Mouse (Mus musculus) stomach, postnatal 0 days (tissue): ENCODE measurements at regions not wholly inside any gene's neighbourhood (a gene's known extent, or its start where the extent isn't known, plus 50 kb on each side); places are given as distances from the start of the nearest gene placed in this dataset.

Source experiments
- ATAC-seq: fragments of 200-750 bp; cut with Nextera tagmentation; 2 replicates; pipeline ENCODE4 v1.8.0; 2017; ENCODE audit not compliant: low FRiP score, low TSS enrichment
- DNase-seq: peaks from one replicate; pipeline ENCODE4 v3.0.0-alpha.2; 2016; ENCODE audit warnings: low spot score
- H3K27ac ChIP-seq: fragments of 300-500 bp; sonication (generic); replicated peaks from 2 replicates; pipeline ENCODE4 v1.5.1; 2014; ENCODE audit warnings: mild to moderate bottlenecking, control low read depth
- H3K27me3 ChIP-seq: fragments of 300-500 bp; sonication (generic); 2 replicates; pipeline ENCODE4 v1.6.1; 2014; ENCODE audit warnings: low read length; ENCODE audit not compliant: control insufficient read depth, insufficient read depth
- H3K36me3 ChIP-seq: fragments of 300-500 bp; sonication (generic); 2 replicates; pipeline ENCODE4 v1.6.1; 2014; ENCODE audit warnings: low read length, mixed read lengths; ENCODE audit not compliant: control insufficient read depth, insufficient read depth
- H3K4me1 ChIP-seq: fragments of 300-500 bp; sonication (generic); replicated peaks from 2 replicates; pipeline ENCODE4 v1.6.1; 2014; ENCODE audit warnings: antibody characterized with exemption; ENCODE audit not compliant: control insufficient read depth, insufficient read depth
- H3K4me2 ChIP-seq: fragments of 300-500 bp; sonication (generic); replicated peaks from 2 replicates; pipeline ENCODE4 v1.6.1; 2014; ENCODE audit warnings: low read depth, mild to moderate bottlenecking, control low read depth, moderate library complexity
- H3K4me3 ChIP-seq: fragments of 300-500 bp; sonication (generic); 2 replicates; pipeline ENCODE4 v1.5.1; 2014; ENCODE audit warnings: low read depth, low read length, control low read depth
- H3K9ac ChIP-seq: fragments of 300-500 bp; sonication (generic); 2 replicates; pipeline ENCODE4 v1.6.1; 2014; ENCODE audit warnings: mild to moderate bottlenecking, low read length, control low read depth, mixed read lengths
- H3K9me3 ChIP-seq: fragments of 300-500 bp; sonication (generic); 2 replicates; pipeline ENCODE4 v1.6.1; 2016; ENCODE audit warnings: low read length; ENCODE audit not compliant: control insufficient read depth
- CTCF ChIP-seq: IDR thresholded peaks from 2 replicates; pipeline ENCODE4 v1.5.1; 2016; ENCODE audit warnings: antibody characterized with exemption, low read depth, mild to moderate bottlenecking, moderate library complexity
- EP300 ChIP-seq: optimal IDR thresholded peaks from 2 replicates; pipeline ENCODE3; 2016; ENCODE audit warnings: antibody characterized with exemption
- WGBS: fragments of 180-500 bp; shearing (Covaris S2); extraction: QIAGEN DNeasy Blood & Tissue Kit; methylation state at CpG from one replicate; pipeline ENCODE4 v1.1.7; 2014; 5-methylcytosine and 5-hydroxymethylcytosine counted together

DNA sequence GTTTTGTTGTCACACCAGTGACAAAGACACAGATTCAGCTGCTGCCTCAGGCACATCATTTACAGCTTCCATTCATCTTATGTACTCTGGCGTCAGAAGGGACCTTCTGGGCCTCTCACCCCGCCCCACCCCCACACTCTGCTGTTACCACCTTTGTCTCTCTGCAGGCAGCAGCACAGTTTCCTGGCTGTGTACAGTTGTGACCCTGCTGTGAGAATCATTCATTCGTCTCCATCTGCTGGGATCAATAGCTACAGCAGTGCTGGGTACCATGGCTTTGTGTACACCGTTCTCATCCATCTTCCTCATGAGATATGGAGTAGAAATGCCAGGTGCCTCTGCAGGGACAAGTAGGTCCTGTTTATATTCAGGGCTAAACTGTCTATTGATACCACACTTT lies 254.0 kb downstream of the Zfp704 start:
- Histone ChIP-seq H3K27me3 (no peaks in the 10 kb centered on the region), H3K4me2 (no peak overlapping the region), H3K4me1 (no peaks in the 10 kb centered on the region), H3K36me3 (no peaks in the 10 kb centered on the region), H3K4me3 (no peak overlapping the region), H3K9ac (no peak overlapping the region), H3K27ac (no peak overlapping the region), H3K9me3 (no peaks in the 10 kb centered on the region)
- no peak for TF ChIP-seq EP300
- TF ChIP-seq CTCF, result no peak
- 61% methylated on average over 4 of the region's 4 CpGs for WGBS
- no peak for DNase-seq
- ATAC-seq, result no peak

DNA sequence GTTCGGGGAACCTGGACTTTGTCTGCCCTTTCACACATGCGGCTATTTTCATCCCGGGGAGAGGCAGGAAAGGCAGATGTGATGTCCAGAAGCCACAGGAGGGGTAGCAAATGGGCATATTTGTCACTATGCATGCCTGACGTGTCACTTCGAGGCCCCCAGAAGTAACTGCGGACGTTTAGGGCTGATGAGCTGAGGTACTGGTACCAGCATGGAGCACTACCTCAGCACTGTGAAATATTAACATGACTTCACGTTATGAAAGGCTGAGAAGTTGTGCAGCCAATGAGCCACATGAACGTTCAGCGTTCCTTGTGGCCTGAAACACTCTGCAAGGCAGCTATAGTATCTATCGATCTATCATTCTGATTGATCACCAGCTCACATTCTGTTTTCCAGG lies 255.1 kb downstream of the Zfp704 start:
- Histone ChIP-seq H3K4me2 (no peak overlapping the region), H3K27ac (no peak overlapping the region), H3K9me3 (no peaks in the 10 kb centered on the region), H3K4me1 (no peaks in the 10 kb centered on the region), H3K27me3 (no peaks in the 10 kb centered on the region), H3K4me3 (no peak overlapping the region), H3K36me3 (no peaks in the 10 kb centered on the region), H3K9ac (no peak overlapping the region)
- DNase-seq (no peak), ATAC-seq (no peak)
- TF ChIP-seq CTCF, result no peak
- no peak for TF ChIP-seq EP300
- WGBS, result 71% methylated on average over 11 of the region's 11 CpGs

DNA sequence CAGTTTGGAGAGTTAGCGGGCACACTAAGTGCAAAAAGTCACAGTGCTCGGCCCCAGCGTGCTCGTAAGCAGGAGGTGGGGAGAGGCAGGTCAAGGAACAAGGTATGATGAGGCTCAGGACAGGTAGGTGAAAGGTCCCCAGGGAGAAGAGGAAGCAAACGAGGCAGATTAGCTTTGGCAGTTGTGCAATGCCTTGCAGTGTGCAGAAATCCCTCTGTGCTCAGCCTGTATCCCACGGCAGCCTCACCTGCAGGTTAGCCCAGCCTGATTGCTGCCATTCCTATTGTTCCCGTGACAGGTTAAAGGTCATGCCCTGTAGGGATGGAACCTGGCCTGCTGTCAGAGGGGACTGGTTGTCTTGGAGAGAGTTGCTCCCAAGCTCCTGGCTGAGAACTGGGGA lies 257.6 kb downstream of the Zfp704 start:
- ATAC-seq, result peak; percentile 40; the same call in 1 of the 2 replicates
- Histone ChIP-seq H3K27me3 (no peaks in the 10 kb centered on the region), H3K9me3 (no peaks in the 10 kb centered on the region), H3K27ac (no peak overlapping the region), H3K36me3 (no peaks in the 10 kb centered on the region), H3K4me2 (no peak overlapping the region), H3K4me3 (no peak overlapping the region), H3K4me1 (peaks cover 5% of the 10 kb centered on the region), H3K9ac (no peak overlapping the region)
- WGBS, result 58% methylated on average over 7 of the region's 7 CpGs
- TF ChIP-seq CTCF (no peak), EP300 (no peak)
- DNase-seq, result no peak

DNA sequence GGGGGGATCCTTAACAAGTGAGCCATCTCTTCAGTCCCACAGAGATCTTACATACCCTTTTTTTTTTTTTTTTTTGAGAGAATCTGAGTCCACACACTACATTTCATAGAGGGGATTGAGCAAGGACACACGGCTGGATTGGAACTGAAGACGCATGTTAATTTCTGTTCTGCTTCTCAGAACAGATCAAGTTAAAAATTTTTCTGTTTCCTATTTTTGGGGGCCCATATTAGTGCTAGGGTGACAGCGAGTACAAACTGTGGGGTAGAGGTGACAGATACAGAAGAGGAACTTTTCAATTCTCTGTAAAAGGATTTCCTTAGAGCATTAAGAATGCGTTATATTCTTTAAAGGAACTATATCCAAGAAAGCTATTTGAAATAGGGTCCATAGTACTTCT lies 260.1 kb downstream of the Zfp704 start:
- Histone ChIP-seq H3K36me3 (no peaks in the 10 kb centered on the region), H3K27me3 (no peaks in the 10 kb centered on the region), H3K9ac (no peak overlapping the region), H3K4me3 (no peak overlapping the region), H3K27ac (no peak overlapping the region), H3K4me2 (no peak overlapping the region), H3K9me3 (no peaks in the 10 kb centered on the region), H3K4me1 (peaks cover 5% of the 10 kb centered on the region)
- DNase-seq, result no peak
- TF ChIP-seq EP300, result no peak
- TF ChIP-seq CTCF, result no peak
- ATAC-seq, result no peak
- WGBS, result 89% methylated on average over 4 of the region's 4 CpGs

DNA sequence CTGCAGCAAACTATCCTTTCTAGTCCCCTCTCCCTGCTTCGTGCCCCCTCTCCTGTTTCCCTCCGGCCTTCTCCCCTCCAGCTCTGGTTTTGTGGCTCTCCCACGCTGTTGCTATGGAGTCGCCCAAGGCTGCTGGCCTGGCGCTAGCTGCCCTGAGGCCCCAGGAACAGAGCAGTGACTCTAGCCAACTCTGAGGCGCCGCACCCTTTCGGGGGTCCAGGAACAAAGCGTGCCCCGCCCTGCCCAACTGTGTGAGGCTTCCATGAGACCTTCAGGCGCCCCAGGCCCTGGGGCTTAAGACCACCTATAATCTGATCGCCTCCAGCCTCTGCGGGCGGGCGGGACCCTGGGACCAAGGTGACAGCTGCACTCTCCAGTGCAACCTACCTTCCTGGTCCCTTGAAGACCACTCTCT lies 262.4 kb downstream of the Zfp704 start:
- Histone ChIP-seq H3K4me2 (peak overlapping the region; percentile 91), H3K27ac (no peak overlapping the region), H3K9me3 (no peaks in the 10 kb centered on the region), H3K27me3 (no peaks in the 10 kb centered on the region), H3K4me1 (peaks cover 5% of the 10 kb centered on the region), H3K4me3 (peak overlapping the region; percentile 49), H3K36me3 (no peaks in the 10 kb centered on the region), H3K9ac (peak overlapping the region; percentile 52)
- DNase-seq (peak; percentile 47), ATAC-seq (peak; percentile 79)
- 10% methylated on average over 14 of the region's 15 CpGs for WGBS
- TF ChIP-seq EP300, result no peak
- TF ChIP-seq CTCF, result no peak

DNA sequence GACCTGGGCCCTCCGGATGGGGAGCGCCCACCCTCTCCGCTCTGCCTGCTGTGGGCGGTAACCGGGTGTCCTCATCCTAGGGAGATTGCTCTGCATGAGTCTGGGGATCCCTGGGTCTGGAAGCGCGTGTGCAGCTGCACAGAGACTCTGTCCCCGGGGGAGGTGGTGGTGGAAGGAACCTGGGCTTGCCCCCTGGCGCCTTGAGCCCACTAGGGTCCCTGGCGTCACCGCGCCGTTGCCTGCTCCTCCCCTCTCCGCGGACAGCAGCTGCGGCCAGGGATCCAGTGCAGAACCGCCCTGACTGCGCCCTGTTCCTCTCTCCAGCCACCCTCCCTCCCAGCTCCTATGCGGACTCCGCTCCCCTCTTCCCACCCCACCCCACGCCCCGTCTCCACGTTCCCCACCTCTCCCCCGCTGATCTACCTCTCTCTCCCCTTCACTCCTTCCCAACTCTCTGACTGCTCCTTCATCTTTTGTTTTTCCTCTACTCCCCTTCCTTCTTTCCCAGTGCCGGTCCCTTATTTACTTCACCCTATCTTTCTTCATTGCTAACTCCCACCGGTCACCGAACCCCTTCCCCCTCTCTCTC lies 262.9 kb downstream of the Zfp704 start:
- Histone ChIP-seq H3K4me3 (peak overlapping the region; percentile 49), H3K36me3 (no peaks in the 10 kb centered on the region), H3K9ac (peak overlapping the region; percentile 52), H3K27me3 (no peaks in the 10 kb centered on the region), H3K9me3 (no peaks in the 10 kb centered on the region), H3K27ac (no peak overlapping the region), H3K4me2 (peak overlapping the region; percentile 91), H3K4me1 (peaks cover 5% of the 10 kb centered on the region)
- TF ChIP-seq CTCF (no peak), EP300 (no peak)
- 1% methylated on average over 15 of the region's 27 CpGs for WGBS
- ATAC-seq (peak; percentile 83), DNase-seq (peak; percentile 44)
